Mouse (Mus musculus): ENCODE data around the gene Cdk17. TPM values are rescaled to one million over a fixed set of nuclear protein-coding genes. Genes with fewer than 3 reads are reported as not detected.

Gene Cdk17
- polyA plus RNA-seq (2015; fragmentation: Nextera tagmentation; extraction: Ambion mirVana), result 13.0 and 14.2 TPM in 2 replicates

DNA sequence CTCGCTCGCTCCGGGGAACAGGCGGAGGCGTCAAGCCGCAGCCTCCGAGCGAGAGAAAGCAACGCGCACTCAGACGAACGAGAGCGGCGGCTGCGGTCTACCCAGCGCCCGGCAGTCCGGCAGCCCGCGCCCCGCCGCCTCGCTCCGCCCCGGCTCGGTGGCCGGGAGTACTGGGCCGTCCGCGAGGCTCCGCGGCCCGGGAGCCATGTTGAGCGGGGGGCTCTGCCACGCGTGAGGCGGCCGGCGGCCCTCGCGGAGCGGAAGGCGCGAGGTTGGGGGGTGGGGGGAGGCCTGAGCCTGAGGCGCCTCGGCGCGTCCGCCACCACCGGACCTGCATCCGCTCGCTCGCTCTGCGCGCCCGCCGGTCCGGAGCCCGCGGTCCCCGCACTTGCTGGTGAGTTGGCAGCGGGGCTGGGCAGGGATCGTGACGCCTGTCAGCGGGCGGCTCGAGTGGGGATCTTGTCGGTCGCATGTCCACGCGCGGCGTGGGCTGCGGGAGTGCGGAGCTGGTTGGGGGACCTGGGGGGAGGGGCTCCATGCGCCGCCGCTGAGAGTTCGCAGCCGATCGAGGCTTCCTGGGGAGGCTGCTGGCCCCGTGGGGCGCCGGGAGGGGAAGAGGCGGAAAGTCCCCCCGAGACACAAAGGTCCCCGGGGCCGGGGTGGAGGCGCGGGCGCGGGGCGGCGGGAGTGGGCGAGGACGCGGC lies at the start of gene Cdk17:
Cdk17 (plus strand) TSS at position 69 of the 704 bp plus-strand sequence.
- Histone ChIP-seq H3K27me3 (ENCODE audit: control insufficient read depth, insufficient read depth, low read length) (no peaks in the 10 kb centered on the region), H3K9me3 (replicated peaks; ENCODE audit: control insufficient read depth, low read length) (no peaks in the 10 kb centered on the region), H3K4me2 (ENCODE audit: low read depth, low read length) (peak within 1 kb of the TSS; percentile 74), H3K36me3 (ENCODE audit: control insufficient read depth, insufficient read depth, low read length) (no peaks in the 10 kb centered on the region), H3K4me1 (ENCODE audit: control insufficient read depth, insufficient read depth, low read length) (peaks cover 23% of the 10 kb centered on the region), H3K4me3 (replicated peaks; ENCODE audit: low read length) (peak within 1 kb of the TSS; percentile 99), H3K9ac (ENCODE audit: low read length) (peak within 1 kb of the TSS; percentile 98), H3K27ac (ENCODE audit: low read length) (peak within 1 kb of the TSS; percentile 100)
- 1% methylated on average over 93 of the region's 97 CpGs for WGBS
- ATAC-seq (ENCODE audit: insufficient read depth, low FRiP score), result peak; percentile 72

DNA sequence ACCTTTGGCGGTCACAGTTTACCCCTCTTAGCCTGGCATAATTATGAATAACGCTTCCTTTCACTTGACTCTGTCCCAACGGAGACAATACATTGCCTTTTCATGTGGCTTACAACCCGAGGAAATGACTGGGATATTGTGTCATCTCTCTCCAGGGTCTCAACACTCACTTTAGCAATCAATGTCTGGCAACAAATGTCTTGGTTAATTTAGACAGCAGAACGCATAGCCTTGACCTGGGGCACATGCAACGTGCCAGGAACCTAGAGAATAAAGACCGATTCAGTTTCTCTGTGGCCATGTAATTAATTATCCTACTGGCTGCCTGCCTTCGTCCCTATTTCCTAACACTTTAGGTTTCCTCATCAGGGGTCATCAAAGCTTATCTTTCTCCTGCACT lies 49.3 kb upstream of the Cdk17 start:
- Histone ChIP-seq H3K36me3 (ENCODE audit: control insufficient read depth, insufficient read depth, low read length) (no peaks in the 10 kb centered on the region), H3K27ac (ENCODE audit: low read length) (no peak overlapping the region), H3K4me3 (replicated peaks; ENCODE audit: low read length) (no peak overlapping the region), H3K4me2 (ENCODE audit: low read depth, low read length) (no peak overlapping the region), H3K9me3 (replicated peaks; ENCODE audit: control insufficient read depth, low read length) (no peaks in the 10 kb centered on the region), H3K27me3 (ENCODE audit: control insufficient read depth, insufficient read depth, low read length) (no peaks in the 10 kb centered on the region), H3K4me1 (ENCODE audit: control insufficient read depth, insufficient read depth, low read length) (no peaks in the 10 kb centered on the region), H3K9ac (ENCODE audit: low read length) (no peak overlapping the region)
- 60% methylated on average over 8 of the region's 8 CpGs for WGBS
- ATAC-seq (ENCODE audit: insufficient read depth, low FRiP score), result no peak

DNA sequence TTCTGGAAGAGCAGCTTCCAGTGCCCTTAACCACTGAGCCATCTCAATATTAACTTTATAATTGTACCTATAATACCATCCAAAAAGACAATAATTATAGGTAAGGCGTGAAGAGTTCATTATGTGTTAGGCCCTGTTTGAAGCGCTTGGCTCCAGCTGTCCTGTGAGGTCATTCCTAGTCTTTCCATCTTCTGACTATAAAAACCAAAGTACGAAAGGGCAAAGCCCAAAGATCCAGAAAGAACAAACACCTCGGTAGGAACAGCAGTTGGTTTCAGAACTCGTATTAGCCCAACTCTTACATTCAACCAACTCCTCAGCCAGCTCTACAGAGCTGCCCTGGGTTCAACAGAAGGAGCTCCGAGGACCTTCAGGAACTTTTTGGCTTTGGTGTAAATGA lies 48.7 kb upstream of the Cdk17 start:
- no peak for ATAC-seq (ENCODE audit: insufficient read depth, low FRiP score)
- no peak overlapping the region for H3K27ac ChIP-seq (ENCODE audit: low read length)
- no peak overlapping the region for H3K9ac ChIP-seq (ENCODE audit: low read length)
- H3K4me1 ChIP-seq (ENCODE audit: control insufficient read depth, insufficient read depth, low read length), result no peaks in the 10 kb centered on the region
- no peak overlapping the region for H3K4me2 ChIP-seq (ENCODE audit: low read depth, low read length)
- H3K4me3 ChIP-seq (replicated peaks; ENCODE audit: low read length), result no peak overlapping the region
- no peaks in the 10 kb centered on the region for H3K36me3 ChIP-seq (ENCODE audit: control insufficient read depth, insufficient read depth, low read length)
- H3K9me3 ChIP-seq (replicated peaks; ENCODE audit: control insufficient read depth, low read length), result no peaks in the 10 kb centered on the region
- no peaks in the 10 kb centered on the region for H3K27me3 ChIP-seq (ENCODE audit: control insufficient read depth, insufficient read depth, low read length)
- WGBS, result 91% methylated on average over 6 of the region's 6 CpGs

DNA sequence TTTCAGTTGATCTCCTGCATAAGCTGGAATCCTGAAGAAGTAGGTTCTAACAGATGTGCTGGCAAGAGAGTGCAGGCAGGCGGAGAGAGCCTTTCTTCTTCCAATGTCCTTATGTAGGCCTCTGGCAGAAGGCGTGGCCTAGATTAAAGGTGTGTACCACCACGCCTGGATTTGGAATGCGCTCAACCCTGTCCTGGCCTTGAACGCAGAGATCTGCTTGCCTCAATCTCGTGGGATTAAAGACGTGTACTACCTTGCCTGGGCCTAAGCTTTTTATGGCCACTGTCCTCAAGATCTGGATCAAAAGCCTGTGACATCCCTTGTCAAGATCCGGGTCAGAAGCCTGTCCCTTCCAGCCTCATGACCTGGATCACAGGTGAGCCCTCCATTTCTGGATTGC lies 46.7 kb upstream of the Cdk17 start:
- no peaks in the 10 kb centered on the region for H3K9me3 ChIP-seq (replicated peaks; ENCODE audit: control insufficient read depth, low read length)
- no peaks in the 10 kb centered on the region for H3K36me3 ChIP-seq (ENCODE audit: control insufficient read depth, insufficient read depth, low read length)
- 83% methylated on average over 8 of the region's 8 CpGs for WGBS
- H3K4me1 ChIP-seq (ENCODE audit: control insufficient read depth, insufficient read depth, low read length), result no peaks in the 10 kb centered on the region
- H3K27me3 ChIP-seq (ENCODE audit: control insufficient read depth, insufficient read depth, low read length), result no peaks in the 10 kb centered on the region
- H3K4me3 ChIP-seq (replicated peaks; ENCODE audit: low read length), result no peak overlapping the region
- ATAC-seq (ENCODE audit: insufficient read depth, low FRiP score), result peak; percentile 21; the same call in 1 of the 2 replicates
- H3K9ac ChIP-seq (ENCODE audit: low read length), result no peak overlapping the region
- no peak overlapping the region for H3K4me2 ChIP-seq (ENCODE audit: low read depth, low read length)
- no peak overlapping the region for H3K27ac ChIP-seq (ENCODE audit: low read length)

DNA sequence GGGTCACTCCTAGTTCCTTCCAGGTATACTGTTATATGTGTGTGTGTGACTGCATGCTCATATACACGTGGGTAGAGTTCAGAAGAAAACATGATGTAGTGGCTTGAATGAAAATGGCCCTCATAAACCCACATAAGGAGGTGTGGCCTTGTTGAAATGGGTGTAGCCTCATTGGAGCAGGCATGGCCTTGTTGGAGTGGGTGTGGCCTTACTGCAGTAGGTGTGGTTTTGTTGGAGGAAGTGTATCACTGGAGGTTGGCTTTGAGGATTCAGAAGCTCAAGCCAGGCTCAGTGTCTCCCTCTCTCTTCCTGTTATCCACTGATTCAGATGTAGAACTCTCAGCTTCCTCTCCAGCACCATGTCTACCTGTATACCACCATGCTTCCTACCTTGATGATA lies 45.9 kb upstream of the Cdk17 start:
- no peaks in the 10 kb centered on the region for H3K9me3 ChIP-seq (replicated peaks; ENCODE audit: control insufficient read depth, low read length)
- 78% methylated on average over 1 of the region's 1 CpGs for WGBS
- no peaks in the 10 kb centered on the region for H3K27me3 ChIP-seq (ENCODE audit: control insufficient read depth, insufficient read depth, low read length)
- H3K36me3 ChIP-seq (ENCODE audit: control insufficient read depth, insufficient read depth, low read length), result no peaks in the 10 kb centered on the region
- H3K4me2 ChIP-seq (ENCODE audit: low read depth, low read length), result no peak overlapping the region
- no peak overlapping the region for H3K27ac ChIP-seq (ENCODE audit: low read length)
- H3K9ac ChIP-seq (ENCODE audit: low read length), result no peak overlapping the region
- H3K4me1 ChIP-seq (ENCODE audit: control insufficient read depth, insufficient read depth, low read length), result no peaks in the 10 kb centered on the region
- H3K4me3 ChIP-seq (replicated peaks; ENCODE audit: low read length), result no peak overlapping the region
- ATAC-seq (ENCODE audit: insufficient read depth, low FRiP score), result no peak

DNA sequence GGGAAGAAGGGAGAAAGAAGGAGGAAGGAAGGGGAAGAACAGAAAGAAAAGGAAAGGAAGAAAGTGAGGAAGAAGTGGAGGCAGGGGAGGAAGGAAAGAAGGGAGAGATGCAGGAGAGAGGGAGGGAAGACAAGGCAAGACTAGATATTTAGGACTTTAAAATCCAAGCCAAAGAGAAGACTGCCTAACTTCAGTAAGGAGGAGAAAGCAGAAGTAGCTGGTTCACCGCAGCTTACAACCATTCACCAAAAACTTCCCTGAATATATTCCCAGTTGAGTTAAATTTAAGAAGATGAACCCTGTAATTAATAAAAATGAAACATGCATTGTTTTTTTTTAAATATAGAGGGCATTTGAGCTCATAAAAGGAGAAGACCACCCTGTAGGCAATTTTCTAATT lies 44.9 kb upstream of the Cdk17 start:
- Histone ChIP-seq H3K4me2 (ENCODE audit: low read depth, low read length) (no peak overlapping the region), H3K4me3 (replicated peaks; ENCODE audit: low read length) (no peak overlapping the region), H3K27me3 (ENCODE audit: control insufficient read depth, insufficient read depth, low read length) (no peaks in the 10 kb centered on the region), H3K9me3 (replicated peaks; ENCODE audit: control insufficient read depth, low read length) (no peaks in the 10 kb centered on the region), H3K36me3 (ENCODE audit: control insufficient read depth, insufficient read depth, low read length) (no peaks in the 10 kb centered on the region), H3K4me1 (ENCODE audit: control insufficient read depth, insufficient read depth, low read length) (no peaks in the 10 kb centered on the region), H3K27ac (ENCODE audit: low read length) (no peak overlapping the region), H3K9ac (ENCODE audit: low read length) (no peak overlapping the region)
- no peak for ATAC-seq (ENCODE audit: insufficient read depth, low FRiP score)
- WGBS, result 89% methylated on average over 1 of the region's 1 CpGs

DNA sequence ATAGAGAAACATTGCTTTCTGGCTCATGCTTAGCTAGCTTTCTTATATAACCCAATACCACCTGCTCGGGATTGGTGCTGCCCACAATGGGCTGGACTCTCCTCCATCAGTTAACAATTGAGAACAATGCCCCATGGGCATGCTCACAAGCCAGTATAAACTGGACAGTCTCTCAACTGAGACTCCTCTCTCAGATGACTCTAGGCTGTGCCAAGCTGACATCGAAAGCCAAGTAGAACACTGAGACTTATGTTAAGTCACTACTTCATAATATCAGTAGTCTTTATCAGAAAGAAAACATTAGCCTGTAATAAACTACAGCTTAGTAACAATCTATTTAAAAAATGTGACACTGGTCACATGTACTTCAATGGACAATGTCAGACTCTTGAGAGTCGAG lies 44.0 kb upstream of the Cdk17 start:
- 78% methylated on average over 3 of the region's 3 CpGs for WGBS
- Histone ChIP-seq H3K27me3 (ENCODE audit: control insufficient read depth, insufficient read depth, low read length) (no peaks in the 10 kb centered on the region), H3K4me1 (ENCODE audit: control insufficient read depth, insufficient read depth, low read length) (no peaks in the 10 kb centered on the region), H3K4me2 (ENCODE audit: low read depth, low read length) (no peak overlapping the region), H3K9me3 (replicated peaks; ENCODE audit: control insufficient read depth, low read length) (no peaks in the 10 kb centered on the region), H3K27ac (ENCODE audit: low read length) (no peak overlapping the region), H3K4me3 (replicated peaks; ENCODE audit: low read length) (no peak overlapping the region), H3K36me3 (ENCODE audit: control insufficient read depth, insufficient read depth, low read length) (no peaks in the 10 kb centered on the region), H3K9ac (ENCODE audit: low read length) (no peak overlapping the region)
- no peak for ATAC-seq (ENCODE audit: insufficient read depth, low FRiP score)

DNA sequence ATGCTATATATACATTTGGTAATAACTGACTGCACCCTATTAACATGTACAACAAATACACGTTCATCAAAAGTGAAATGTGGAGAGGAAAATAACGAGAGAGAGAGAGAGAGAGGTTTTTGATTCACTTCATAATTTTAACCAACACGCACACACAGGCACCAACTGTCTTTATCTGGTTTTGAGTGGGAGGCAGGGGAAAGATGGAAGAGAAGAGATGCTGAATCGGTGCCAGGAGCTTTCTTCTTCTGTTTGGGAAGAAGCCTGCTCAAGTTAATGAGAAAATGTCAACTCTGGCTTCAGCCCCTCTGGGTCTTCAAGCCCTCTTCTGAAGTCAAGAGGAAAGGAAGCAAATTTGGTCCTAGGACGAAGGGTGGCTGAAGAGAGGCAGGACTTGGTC lies 40.9 kb upstream of the Cdk17 start:
- Histone ChIP-seq H3K27me3 (ENCODE audit: control insufficient read depth, insufficient read depth, low read length) (no peaks in the 10 kb centered on the region), H3K4me2 (ENCODE audit: low read depth, low read length) (no peak overlapping the region), H3K4me1 (ENCODE audit: control insufficient read depth, insufficient read depth, low read length) (no peaks in the 10 kb centered on the region), H3K36me3 (ENCODE audit: control insufficient read depth, insufficient read depth, low read length) (no peaks in the 10 kb centered on the region), H3K4me3 (replicated peaks; ENCODE audit: low read length) (no peak overlapping the region), H3K27ac (ENCODE audit: low read length) (no peak overlapping the region), H3K9ac (ENCODE audit: low read length) (no peak overlapping the region), H3K9me3 (replicated peaks; ENCODE audit: control insufficient read depth, low read length) (no peaks in the 10 kb centered on the region)
- WGBS, result 69% methylated on average over 5 of the region's 5 CpGs
- ATAC-seq (ENCODE audit: insufficient read depth, low FRiP score), result no peak

DNA sequence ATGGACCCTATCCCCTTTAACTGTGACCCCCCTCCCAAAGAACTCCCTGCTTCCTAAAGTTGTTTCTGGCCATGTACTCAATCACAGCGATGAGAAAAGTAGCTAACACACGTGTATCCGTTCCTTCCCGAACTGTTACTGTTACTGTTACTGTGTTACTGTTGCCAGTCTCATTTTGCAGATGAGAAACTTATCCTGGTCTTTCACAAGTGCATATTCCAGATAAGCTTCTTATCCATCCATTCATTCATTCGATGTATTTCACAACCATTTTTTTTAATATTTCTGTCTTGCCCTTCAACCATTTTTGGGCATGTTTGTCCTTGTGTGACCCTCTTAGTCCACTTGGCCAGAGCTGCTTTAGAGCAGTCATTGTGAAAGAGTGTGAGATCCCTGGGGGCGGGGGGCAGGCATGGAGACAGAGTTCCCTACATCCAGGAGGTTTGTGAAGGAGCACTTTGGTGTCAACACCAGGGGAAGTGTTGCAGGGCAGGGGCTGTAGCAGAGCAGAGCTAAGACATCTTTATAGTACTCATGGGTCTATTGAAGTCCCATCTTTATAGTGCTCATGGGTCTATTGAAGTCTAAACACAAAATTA lies 39.3 kb upstream of the Cdk17 start:
- ATAC-seq (ENCODE audit: insufficient read depth, low FRiP score), result no peak
- H3K4me3 ChIP-seq (replicated peaks; ENCODE audit: low read length), result no peak overlapping the region
- no peak overlapping the region for H3K27ac ChIP-seq (ENCODE audit: low read length)
- H3K36me3 ChIP-seq (ENCODE audit: control insufficient read depth, insufficient read depth, low read length), result no peaks in the 10 kb centered on the region
- H3K4me1 ChIP-seq (ENCODE audit: control insufficient read depth, insufficient read depth, low read length), result no peaks in the 10 kb centered on the region
- H3K27me3 ChIP-seq (ENCODE audit: control insufficient read depth, insufficient read depth, low read length), result no peaks in the 10 kb centered on the region
- no peaks in the 10 kb centered on the region for H3K9me3 ChIP-seq (replicated peaks; ENCODE audit: control insufficient read depth, low read length)
- no peak overlapping the region for H3K9ac ChIP-seq (ENCODE audit: low read length)
- no peak overlapping the region for H3K4me2 ChIP-seq (ENCODE audit: low read depth, low read length)
- WGBS, result 88% methylated on average over 6 of the region's 6 CpGs

Data from stomach, embryonic 16.5 days (tissue).